Mouse (Mus musculus) thymus, adult 2 months (tissue): ENCODE data around the gene Rex1bd.

Source experiments
- CTCF ChIP-seq: fragments of 200-500 bp; IDR thresholded peaks from 2 replicates; pipeline ENCODE4 v1.5.1; 2012; ENCODE audit warnings: mild to moderate bottlenecking, control low read depth, low read length, moderate library complexity, borderline replicate concordance; ENCODE audit not compliant: control insufficient read depth, poor library complexity, insufficient read depth; ENCODE audit errors: extremely low read depth
- POLR2A ChIP-seq: fragments of 200-500 bp; IDR thresholded peaks from 2 replicates; pipeline ENCODE4 v1.6.1; 2012; ENCODE audit warnings: mild to moderate bottlenecking, low read length, control low read depth, moderate library complexity; ENCODE audit not compliant: control insufficient read depth, poor library complexity, insufficient read depth; ENCODE audit errors: extremely low read depth

- TF ChIP-seq POLR2A (no peak), CTCF (no peak)
Measured at GRCm38 (mm10) chr8:70471856-70472255, 34.7 kb downstream of the Rex1bd start.
